Mouse (Mus musculus) bone marrow, adult 2 months (tissue): Measurements from ENCODE around the gene Cdkl3.

Experiments
- CTCF ChIP-seq: fragments of 200-500 bp; IDR thresholded peaks from 2 replicates; pipeline ENCODE4 v1.5.1; 2011; ENCODE audit warnings: low read length, control low read depth; ENCODE audit not compliant: control insufficient read depth, insufficient read depth
- POLR2A ChIP-seq: fragments of 200-500 bp; IDR thresholded peaks from 2 replicates; pipeline ENCODE4 v1.6.1; 2011; ENCODE audit warnings: low read depth, mild to moderate bottlenecking, control low read depth, low read length, borderline replicate concordance; ENCODE audit not compliant: control insufficient read depth

- no peak for TF ChIP-seq CTCF
- TF ChIP-seq POLR2A: no peak
Measured at GRCm38 (mm10) chr11:52001341-52001740, 2.7 kb upstream of the Cdkl3 start.
